Mouse (Mus musculus) G1E (cell line): ENCODE data around the gene Igfn1. TPM values are rescaled to one million over a fixed set of nuclear protein-coding genes. Genes with fewer than 3 reads are reported as not detected.

Experiments
- ATAC-seq: 2 replicates; pipeline ENCODE4 v1.8.0; 2016; ENCODE audit warnings: mild to moderate bottlenecking; ENCODE audit not compliant: insufficient number of reproducible peaks, poor library complexity, low FRiP score, severe bottlenecking; ENCODE audit errors: extremely low read depth
- DNase-seq: peaks from one replicate; pipeline ENCODE4 v3.0.0; 2012; ENCODE audit warnings: low spot score
- H3K27me3 ChIP-seq: 2 replicates; pipeline ENCODE4 v1.6.1; 2012; ENCODE audit warnings: mild to moderate bottlenecking, low read length, inconsistent platforms; ENCODE audit not compliant: insufficient read depth
- H3K36me3 ChIP-seq: replicated peaks from 2 replicates; pipeline ENCODE3; 2012; ENCODE audit warnings: mild to moderate bottlenecking, inconsistent platforms
- H3K4me1 ChIP-seq: 2 replicates; pipeline ENCODE4 v1.6.1; 2012; ENCODE audit warnings: low read depth, low read length, inconsistent platforms, mixed read lengths; ENCODE audit not compliant: insufficient read depth
- H3K4me3 ChIP-seq: 2 replicates; pipeline ENCODE4 v1.5.1; 2012; ENCODE audit warnings: low read depth, mild to moderate bottlenecking, inconsistent platforms, low read length, moderate library complexity, mixed read lengths
- H3K9me3 ChIP-seq: replicated peaks from 2 replicates; pipeline ENCODE4 v1.6.1; 2012; ENCODE audit warnings: inconsistent platforms
- CTCF ChIP-seq: IDR thresholded peaks from 2 replicates; pipeline ENCODE4 v1.5.1; 2012; ENCODE audit warnings: low read depth, low read length, inconsistent platforms, mixed read lengths
- GATA1 ChIP-seq: IDR thresholded peaks from 2 replicates; pipeline ENCODE4 v1.6.1; 2012; ENCODE audit warnings: borderline replicate concordance, low read length, inconsistent platforms, mixed read lengths
- GATA2 ChIP-seq: IDR thresholded peaks from 2 replicates; pipeline ENCODE4 v1.6.1; 2012; ENCODE audit warnings: low read depth, low read length, inconsistent platforms, borderline replicate concordance
- POLR2AphosphoS5 ChIP-seq: IDR thresholded peaks from 2 replicates; pipeline ENCODE4 v1.6.1; 2012; ENCODE audit warnings: low read depth, low read length, inconsistent platforms; ENCODE audit not compliant: insufficient replicate concordance
- TAL1 ChIP-seq: conservative IDR thresholded peaks from 2 replicates; pipeline ENCODE4 v1.6.1; 2012; ENCODE audit warnings: low read depth, low read length, inconsistent platforms, mixed read lengths
- polyA plus RNA-seq: library from polyadenylated mRNA; stranded (reverse); fragments of >175 nt; gene quantifications from 2 replicates; pipeline ENCODE4 v1.2.3, GENCODE M21; 2012
- total RNA-seq, 2 experiments: library from RNA; stranded (forward) in 1 of 2; stranded (reverse) in 1 of 2; fragments of 200-1000 nt in 1 of 2; fragments of >200 nt in 1 of 2; fragmentation: Nextera tagmentation in 1 of 2; gene quantifications; 2 replicates each; pipeline ENCODE4 v1.2.3; 2014 to 2017

The Igfn1 gene
- not detected in 2 replicates for total RNA-seq (2014; fragmentation: Nextera tagmentation)
- 0.06 and 0.11 TPM in 2 replicates for total RNA-seq (2017)
- polyA plus RNA-seq, result 0.02 TPM in 1 of 2 replicates, not detected in the other

DNA sequence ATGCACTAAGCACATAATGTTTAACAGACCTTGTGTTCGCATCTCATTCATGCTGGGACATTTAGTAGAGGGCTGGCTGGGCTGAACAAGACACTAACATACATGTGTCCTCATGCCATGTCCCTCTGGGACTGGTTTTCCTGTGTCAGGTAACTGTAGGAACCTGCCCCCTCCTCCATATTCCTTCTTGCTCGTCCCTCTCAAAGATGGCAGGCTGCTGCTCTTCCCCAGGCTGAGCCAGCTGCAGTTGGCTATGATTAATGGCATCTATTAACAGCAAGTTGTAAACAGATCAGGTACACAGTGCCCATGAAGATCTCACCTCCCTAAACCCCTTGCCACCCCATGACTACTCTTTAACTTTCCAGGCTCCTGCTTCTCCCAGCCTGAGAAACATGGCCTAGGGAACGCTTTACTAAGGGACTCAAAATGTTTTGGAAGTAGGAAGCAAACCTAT lies at the start of gene Igfn1:
Igfn1 (minus strand) TSS at position 51 of the 457 bp plus-strand sequence.
- Histone ChIP-seq H3K27me3 (peaks cover 26% of the 10 kb centered on the region), H3K4me3 (no peak within 1 kb of the TSS; the same call in 1 of the 2 replicates), H3K4me1 (peaks cover 42% of the 10 kb centered on the region), H3K9me3 (0 out of 2 replicates have a peak, but pooled peaks cover 5% of the 10 kb centered on the region), H3K36me3 (no peaks in the 10 kb centered on the region)
- DNase-seq (no peak), ATAC-seq (no peak)
- TF ChIP-seq CTCF, result no peak

- H3K4me3 ChIP-seq, result no peak overlapping the region
- H3K4me1 ChIP-seq, result peaks cover 17% of the 10 kb centered on the region
- DNase-seq (no peak), ATAC-seq (no peak)
- no peaks in the 10 kb centered on the region for H3K36me3 ChIP-seq
- TF ChIP-seq CTCF, result no peak
- TF ChIP-seq GATA1, result no peak
- TF ChIP-seq GATA2, result no peak
- TF ChIP-seq POLR2AphosphoS5, result no peak
- TF ChIP-seq TAL1, result no peak
- peaks cover 86% of the 10 kb centered on the region for H3K27me3 ChIP-seq
- peaks cover 3% of the 10 kb centered on the region for H3K9me3 ChIP-seq
Observed at GRCm38 (mm10) chr1:136055771-136056170, 49.6 kb upstream of the Igfn1 start.

GRCm38 (mm10) chr1:136052547-136052946 lies 46.4 kb upstream of the Igfn1 start, which contains the start of gene Cacna1s:
TSS of gene Cacna1s (plus strand) at chr1:136052750.
- H3K27me3 ChIP-seq, result peaks cover 77% of the 10 kb centered on the region
- DNase-seq (no peak), ATAC-seq (no peak)
- H3K36me3 ChIP-seq, result no peaks in the 10 kb centered on the region
- peaks cover 48% of the 10 kb centered on the region for H3K4me1 ChIP-seq
- no peak for TF ChIP-seq TAL1
- TF ChIP-seq GATA1, result no peak
- no peak for TF ChIP-seq CTCF
- TF ChIP-seq POLR2AphosphoS5, result no peak
- no peak within 1 kb of the TSS for H3K4me3 ChIP-seq
- H3K9me3 ChIP-seq, result peaks cover 5% of the 10 kb centered on the region

DNA sequence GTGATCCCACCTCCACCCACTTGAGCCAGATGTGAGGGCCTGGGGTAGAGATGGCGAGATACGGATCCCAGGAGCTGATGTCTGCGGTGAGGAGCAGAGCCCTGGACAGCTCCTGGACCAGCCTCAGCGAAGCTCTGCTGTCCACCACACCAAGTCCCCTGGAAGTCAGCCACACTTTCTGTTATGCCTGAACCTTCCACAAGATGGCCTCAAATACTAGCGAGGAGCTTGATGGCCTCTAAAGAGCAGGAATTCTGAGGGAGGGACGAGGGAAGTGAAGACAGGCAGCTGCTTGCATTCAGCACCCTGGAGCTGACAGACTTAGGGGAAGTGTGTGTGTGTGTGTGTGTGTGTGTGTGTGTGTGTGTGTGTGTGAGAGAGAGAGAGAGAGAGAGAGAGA lies 45.3 kb upstream of the Igfn1 start:
- DNase-seq (peak; percentile 58), ATAC-seq (no peak)
- H3K36me3 ChIP-seq, result no peaks in the 10 kb centered on the region
- H3K9me3 ChIP-seq, result peaks cover 5% of the 10 kb centered on the region
- H3K4me3 ChIP-seq, result no peak overlapping the region
- TF ChIP-seq GATA2, result no peak
- TF ChIP-seq GATA1, result no peak
- TF ChIP-seq TAL1, result no peak
- TF ChIP-seq CTCF, result 0 out of 2 replicates have a peak, but pooled peaks have one; percentile 37
- peaks cover 73% of the 10 kb centered on the region for H3K27me3 ChIP-seq
- peaks cover 56% of the 10 kb centered on the region for H3K4me1 ChIP-seq

- TF ChIP-seq TAL1, result no peak
- TF ChIP-seq POLR2AphosphoS5, result no peak
- no peak for DNase-seq
- H3K9me3 ChIP-seq, result peaks cover 5% of the 10 kb centered on the region
- ATAC-seq, result no peak
- peaks cover 69% of the 10 kb centered on the region for H3K27me3 ChIP-seq
- H3K36me3 ChIP-seq, result no peaks in the 10 kb centered on the region
- peaks cover 57% of the 10 kb centered on the region for H3K4me1 ChIP-seq
- H3K4me3 ChIP-seq, result peak overlapping the region; percentile 21; the same call in 1 of the 2 replicates
Observed at GRCm38 (mm10) chr1:136051013-136051315, 44.8 kb upstream of the Igfn1 start.

GRCm38 (mm10) chr1:136050312-136051012 lies 44.3 kb upstream of the Igfn1 start, which contains the start of gene Ascl5:
TSS of gene Ascl5 (plus strand) at chr1:136050804.
- ATAC-seq (no peak), DNase-seq (no peak)
- peaks cover 59% of the 10 kb centered on the region for H3K4me1 ChIP-seq
- peaks cover 66% of the 10 kb centered on the region for H3K27me3 ChIP-seq
- no peaks in the 10 kb centered on the region for H3K36me3 ChIP-seq
- peaks cover 5% of the 10 kb centered on the region for H3K9me3 ChIP-seq
- H3K4me3 ChIP-seq, result peak within 1 kb of the TSS; percentile 21; the same call in 1 of the 2 replicates
- TF ChIP-seq GATA2, result no peak
- TF ChIP-seq TAL1, result no peak
- TF ChIP-seq GATA1, result no peak
- TF ChIP-seq CTCF, result no peak
- TF ChIP-seq POLR2AphosphoS5, result no peak

- H3K4me1 ChIP-seq, result peaks cover 74% of the 10 kb centered on the region
- H3K9me3 ChIP-seq, result peaks cover 5% of the 10 kb centered on the region
- peak; percentile 66 for DNase-seq
- ATAC-seq, result peak; percentile 82
- TF ChIP-seq GATA2 (no peak), TAL1 (peak; percentile 72), CTCF (no peak)
- no peak overlapping the region for H3K4me3 ChIP-seq
- H3K27me3 ChIP-seq, result peaks cover 65% of the 10 kb centered on the region
- H3K36me3 ChIP-seq, result no peaks in the 10 kb centered on the region
Observed at GRCm38 (mm10) chr1:136047894-136048293, 41.8 kb upstream of the Igfn1 start.
